Mouse (Mus musculus) intestine, postnatal 0 days (tissue): ENCODE measurements around the gene Abca2. TPM values are rescaled to one million over a fixed set of nuclear protein-coding genes. Genes with fewer than 3 reads are reported as not detected.
"Not testable (repeated sequence)": the region's sequence is repeated elsewhere in the genome, so short reads cannot be mapped to it uniquely, and the experiment has no call there.

Experiments used
- ATAC-seq: fragments of 200-750 bp; cut with Nextera tagmentation; 2 replicates; pipeline ENCODE4 v1.8.0; 2017; ENCODE audit warnings: mild to moderate bottlenecking, moderate TSS enrichment, moderate library complexity
- H3K27ac ChIP-seq: fragments of 300-500 bp; sonication (generic); 2 replicates; pipeline ENCODE4 v1.5.1; 2014; ENCODE audit warnings: mild to moderate bottlenecking, low read depth, low read length, moderate library complexity
- H3K27me3 ChIP-seq: fragments of 300-500 bp; sonication (generic); replicated peaks from 2 replicates; pipeline ENCODE4 v1.6.1; 2014; ENCODE audit warnings: low read length, mixed read lengths; ENCODE audit not compliant: control insufficient read depth, insufficient read depth
- H3K36me3 ChIP-seq: fragments of 300-500 bp; sonication (generic); 2 replicates; pipeline ENCODE4 v1.6.1; 2014; ENCODE audit warnings: mild to moderate bottlenecking, moderate library complexity; ENCODE audit not compliant: control insufficient read depth, insufficient read depth
- H3K4me1 ChIP-seq: fragments of 300-500 bp; sonication (generic); replicated peaks from 2 replicates; pipeline ENCODE4 v1.6.1; 2014; ENCODE audit warnings: antibody characterized with exemption, low read length, mixed read lengths; ENCODE audit not compliant: control insufficient read depth, insufficient read depth
- H3K4me2 ChIP-seq: fragments of 300-500 bp; sonication (generic); replicated peaks from 2 replicates; pipeline ENCODE4 v1.6.1; 2014; ENCODE audit warnings: low read depth, mild to moderate bottlenecking, moderate library complexity
- H3K4me3 ChIP-seq: fragments of 300-500 bp; sonication (generic); 2 replicates; pipeline ENCODE4 v1.5.1; 2014; ENCODE audit warnings: low read depth, low read length
- H3K9ac ChIP-seq: fragments of 300-500 bp; sonication (generic); 2 replicates; pipeline ENCODE4 v1.6.1; 2014; ENCODE audit warnings: mild to moderate bottlenecking, low read depth, low read length
- H3K9me3 ChIP-seq: fragments of 300-500 bp; sonication (generic); 2 replicates; pipeline ENCODE4 v1.6.1; 2016; ENCODE audit warnings: mixed run types; ENCODE audit not compliant: control insufficient read depth
- CTCF ChIP-seq: sonication (generic); IDR thresholded peaks from 2 replicates; pipeline ENCODE4 v1.5.1; 2016; ENCODE audit warnings: low read depth, mild to moderate bottlenecking, control low read depth, antibody characterized with exemption, moderate library complexity
- WGBS: fragments of 180-500 bp; shearing (Covaris S2); extraction: QIAGEN DNeasy Blood & Tissue Kit; methylation state at CpG from one replicate; pipeline ENCODE4 v1.1.7; 2014; 5-methylcytosine and 5-hydroxymethylcytosine counted together
- polyA plus RNA-seq: library from polyadenylated mRNA; unstranded; fragments of >200 nt; fragmentation: Nextera tagmentation; extraction: Ambion mirVana; gene quantifications from 2 replicates; pipeline ENCODE4 v1.2.1, GENCODE M21; 2015

Gene Abca2
- polyA plus RNA-seq, 1 experiment from 2014 or later, result 1.1 TPM

DNA sequence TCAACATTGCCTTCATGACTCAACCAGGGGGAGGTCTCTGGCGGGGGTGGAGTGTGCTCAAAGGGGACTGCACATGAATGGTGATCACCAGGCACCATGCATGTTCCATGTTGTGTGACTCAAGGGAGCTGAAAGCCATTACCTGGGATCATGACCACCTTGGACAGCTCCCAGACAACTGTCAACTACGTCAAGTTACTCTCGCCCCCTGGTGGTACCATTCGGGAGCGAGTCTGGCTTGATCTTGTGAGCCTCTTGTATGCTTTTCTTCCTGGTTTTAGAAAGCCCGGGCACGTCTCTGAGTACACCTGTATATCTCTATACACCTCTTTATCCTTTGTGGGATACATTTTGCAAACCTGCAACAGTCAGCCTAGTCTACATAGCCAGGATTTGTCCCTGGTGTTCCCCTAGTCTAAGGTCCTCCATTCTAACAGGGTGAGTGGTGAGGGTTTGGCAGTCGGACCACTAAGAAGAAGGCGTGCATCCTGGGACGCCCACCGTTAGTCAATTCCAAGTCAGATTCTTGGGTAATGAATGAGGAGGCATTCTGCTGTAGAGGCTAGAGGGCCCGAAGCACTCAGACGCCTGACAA, 26.0 kb upstream of the Abca2 start:
- Histone ChIP-seq H3K4me1 (no peaks in the 10 kb centered on the region), H3K27me3 (0 out of 2 replicates have a peak, but pooled peaks cover 6% of the 10 kb centered on the region), H3K4me3 (peak overlapping the region; percentile 60), H3K36me3 (no peaks in the 10 kb centered on the region), H3K9me3 (no peaks in the 10 kb centered on the region), H3K9ac (no peak overlapping the region), H3K27ac (no peak overlapping the region), H3K4me2 (peak overlapping the region; percentile 90)
- 0% methylated on average over 13 of the region's 13 CpGs for WGBS
- ATAC-seq, result peak; percentile 32; the same call in 1 of the 2 replicates
- peak; percentile 88 for TF ChIP-seq CTCF

DNA sequence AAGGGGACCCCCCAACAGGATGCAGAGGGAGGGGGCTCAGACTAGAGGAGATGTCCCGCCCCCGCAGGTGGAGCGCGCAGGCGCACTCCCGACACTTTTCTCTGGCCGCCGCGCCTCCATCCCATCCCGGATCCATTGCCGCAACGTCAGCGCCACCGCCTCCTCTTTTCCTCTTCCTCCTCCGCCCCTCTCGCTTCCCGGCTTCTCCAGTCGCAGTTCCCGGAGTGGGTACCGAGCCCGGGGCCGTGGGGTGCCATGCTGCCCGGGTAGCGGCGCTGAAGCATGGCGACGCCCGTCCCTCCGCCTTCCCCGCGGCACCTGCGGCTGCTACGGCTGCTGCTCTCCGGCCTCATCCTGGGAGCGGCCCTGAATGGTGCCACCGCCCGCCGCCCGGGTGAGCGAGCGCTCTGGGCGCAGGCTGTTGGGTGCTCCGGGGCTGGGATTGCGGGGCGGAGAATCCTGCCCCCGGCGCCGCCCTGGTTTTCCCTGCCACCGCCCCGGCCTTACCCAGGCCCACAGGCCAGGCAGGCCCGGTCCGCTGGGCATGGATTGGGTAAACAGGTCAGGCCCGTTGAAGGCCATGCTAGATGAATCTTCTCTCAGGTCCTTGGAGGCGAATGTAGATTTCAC, 25.4 kb upstream of the Abca2 start:
- H3K36me3 ChIP-seq, result no peaks in the 10 kb centered on the region

DNA sequence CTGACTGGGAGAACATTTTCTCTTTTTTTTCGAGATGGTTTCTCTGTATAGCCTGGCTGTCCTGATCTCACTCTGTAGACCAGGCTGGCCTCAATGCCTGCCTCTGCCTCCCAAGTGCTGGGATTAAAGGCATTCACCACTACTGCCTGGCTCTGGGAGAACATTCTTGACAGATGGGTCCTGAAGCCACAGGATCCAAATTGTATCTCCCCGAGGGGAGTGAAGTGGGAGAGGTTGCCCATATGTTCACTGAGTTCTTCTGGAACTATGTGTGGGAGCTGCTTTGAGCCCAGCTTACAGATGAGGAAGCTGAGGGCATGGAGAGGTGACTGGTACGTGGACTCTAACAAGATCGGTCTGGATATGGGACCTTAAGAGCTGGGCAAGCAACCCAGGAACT, 24.5 kb upstream of the Abca2 start:
- Histone ChIP-seq H3K4me3 (no peak overlapping the region), H3K4me1 (no peaks in the 10 kb centered on the region), H3K9me3 (no peaks in the 10 kb centered on the region), H3K36me3 (no peaks in the 10 kb centered on the region), H3K27me3 (0 out of 2 replicates have a peak, but pooled peaks cover 3% of the 10 kb centered on the region), H3K4me2 (no peak overlapping the region), H3K9ac (no peak overlapping the region), H3K27ac (no peak overlapping the region)
- ATAC-seq, result no peak
- TF ChIP-seq CTCF, result no peak
- WGBS, result 93% methylated on average over 4 of the region's 4 CpGs

More for the DNA sequence above, 25.4 kb upstream of the Abca2 start:
- Histone ChIP-seq H3K27me3 (0 out of 2 replicates have a peak, but pooled peaks cover 6% of the 10 kb centered on the region), H3K9me3 (no peaks in the 10 kb centered on the region), H3K9ac (peak overlapping the region; percentile 45), H3K4me2 (peak overlapping the region; percentile 90), H3K27ac (peak overlapping the region; percentile 50), H3K4me1 (no peaks in the 10 kb centered on the region), H3K4me3 (peak overlapping the region; percentile 60)
- no peak for TF ChIP-seq CTCF
- ATAC-seq, result peak; percentile 62
- WGBS, result 2% methylated on average over 53 of the region's 54 CpGs

DNA sequence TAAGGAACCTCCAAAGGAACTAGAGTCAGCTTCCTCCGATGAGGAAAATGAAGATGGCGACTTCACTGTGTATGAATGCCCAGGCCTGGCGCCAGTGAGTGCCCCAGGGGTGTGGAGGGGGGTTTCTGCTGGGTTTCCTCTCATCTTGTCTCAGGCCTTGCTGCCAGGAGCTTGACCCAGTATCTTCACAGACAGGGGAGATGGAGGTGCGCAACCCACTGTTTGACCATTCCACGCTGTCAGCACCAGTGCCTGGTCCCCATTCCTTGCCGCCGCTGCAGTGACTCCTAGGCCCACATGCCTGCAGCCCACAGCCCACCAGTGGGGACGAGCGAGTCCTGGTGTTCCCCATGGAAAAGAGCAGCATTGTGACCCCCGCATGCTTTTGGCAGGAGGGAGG, 19.6 kb upstream of the Abca2 start:
- H3K36me3 ChIP-seq, result no peaks in the 10 kb centered on the region
- no peaks in the 10 kb centered on the region for H3K27me3 ChIP-seq
- H3K4me1 ChIP-seq, result no peaks in the 10 kb centered on the region
- TF ChIP-seq CTCF, result no peak
- H3K4me3 ChIP-seq, result no peak overlapping the region
- no peak overlapping the region for H3K9ac ChIP-seq
- no peaks in the 10 kb centered on the region for H3K9me3 ChIP-seq
- ATAC-seq, result no peak
- H3K4me2 ChIP-seq, result no peak overlapping the region
- 87% methylated on average over 10 of the region's 10 CpGs for WGBS
- H3K27ac ChIP-seq, result no peak overlapping the region

DNA sequence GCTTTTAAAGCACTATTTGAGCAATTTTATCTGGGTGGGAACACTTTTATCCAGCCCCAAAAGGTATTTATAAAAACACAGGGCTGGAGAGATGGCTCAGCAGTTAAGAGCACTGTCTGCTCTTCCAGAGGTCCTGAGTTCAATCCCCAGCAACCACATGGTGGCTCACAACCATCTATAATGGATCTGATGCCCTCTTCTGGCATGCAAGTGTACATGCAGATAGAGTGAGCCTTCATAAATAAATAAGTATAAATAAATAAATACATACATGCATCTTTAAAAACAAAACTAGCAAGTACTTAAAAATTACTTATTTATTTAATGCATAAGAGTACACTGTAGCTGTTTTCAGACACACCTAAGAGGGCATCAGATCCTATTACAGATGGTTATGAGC, 15.1 kb upstream of the Abca2 start:
- H3K4me3 ChIP-seq, H3K9ac ChIP-seq, H3K27ac ChIP-seq, H3K4me2 ChIP-seq, H3K4me1 ChIP-seq, H3K36me3 ChIP-seq, H3K27me3 ChIP-seq, H3K9me3 ChIP-seq, ATAC-seq: not testable (repeated sequence)
- peak; percentile 38; the same call in 1 of the 2 replicates for TF ChIP-seq CTCF

DNA sequence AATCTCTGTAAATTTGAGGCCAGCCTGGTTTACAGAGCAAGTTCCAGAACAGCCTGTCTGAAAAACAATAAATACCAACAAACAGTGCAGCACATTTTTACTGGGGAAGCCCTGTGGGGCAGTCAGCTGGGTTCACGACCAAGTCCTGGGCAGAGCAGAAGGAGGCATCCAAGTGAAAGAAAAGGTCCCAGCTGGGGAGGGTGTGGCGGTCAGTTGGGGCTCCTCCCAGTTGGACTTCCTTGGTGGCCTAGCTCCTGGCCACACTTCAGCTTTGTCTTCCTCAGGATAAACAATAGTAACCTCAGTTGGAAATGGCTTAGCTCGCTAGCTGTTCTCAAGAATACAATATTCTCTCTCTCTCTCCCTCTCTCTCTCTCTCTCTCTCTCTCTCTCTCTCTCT, 11.1 kb upstream of the Abca2 start:
- Histone ChIP-seq H3K9me3 (no peaks in the 10 kb centered on the region), H3K4me3 (no peak overlapping the region), H3K9ac (no peak overlapping the region), H3K4me1 (no peaks in the 10 kb centered on the region), H3K27me3 (no peaks in the 10 kb centered on the region), H3K36me3 (no peaks in the 10 kb centered on the region), H3K4me2 (no peak overlapping the region), H3K27ac (no peak overlapping the region)
- TF ChIP-seq CTCF, result no peak
- 37% methylated on average over 3 of the region's 3 CpGs for WGBS
- ATAC-seq, result no peak
